Mouse (Mus musculus) right cerebral cortex, postnatal 14 days (tissue): ENCODE results near the gene Amd1.
A peak's percentile ranks its signal among the peaks of the same experiment; 100 is the strongest.

Experiments
- DNase-seq: peaks from one replicate; pipeline ENCODE4 v3.0.0; 2022

The Amd1 gene

DNA sequence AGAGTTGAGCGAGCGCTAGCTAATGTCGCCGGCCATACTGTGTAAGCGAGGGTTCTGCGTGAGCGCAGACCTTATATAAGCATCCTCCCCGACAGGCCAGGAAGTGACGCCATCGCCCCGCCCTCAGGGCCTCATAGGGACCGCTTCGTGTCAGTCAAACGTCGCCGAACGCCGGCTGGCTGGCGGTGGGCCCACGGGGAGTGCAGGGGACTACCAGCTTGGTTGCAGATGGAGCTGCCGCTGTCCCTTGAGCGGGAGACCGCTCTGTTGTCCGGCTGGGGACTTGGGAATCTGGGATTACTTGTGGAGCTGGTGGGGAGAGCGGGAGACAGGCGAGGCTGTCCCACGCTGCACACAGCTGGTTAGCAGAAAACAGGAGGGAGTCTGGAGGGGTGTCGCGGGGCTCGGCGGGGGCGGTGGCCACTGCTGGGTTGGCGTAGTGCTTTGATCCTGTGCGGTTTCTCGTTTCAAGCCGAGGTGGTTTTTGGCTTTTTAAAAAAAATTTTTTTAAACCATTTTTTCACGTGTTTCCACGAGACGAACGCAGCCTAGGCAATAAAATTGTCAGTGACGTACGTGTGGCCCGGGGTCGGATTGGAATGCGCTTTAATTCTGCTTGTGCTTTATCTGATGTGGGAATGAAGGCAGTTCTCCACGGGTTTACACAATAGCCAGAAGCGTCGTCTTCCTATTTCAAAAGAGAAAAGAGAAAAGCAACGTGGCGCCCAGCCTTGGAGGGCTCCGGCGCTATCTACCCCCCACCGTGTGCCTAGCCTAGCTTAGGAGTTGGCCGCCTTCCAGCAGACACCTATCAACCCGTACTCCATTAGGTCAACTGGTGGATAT is at the start of gene Amd1:
Gene Amd1 (minus strand): TSS at position 47 of the 846 bp plus-strand sequence.
- DNase-seq = peak; percentile 100

DNA sequence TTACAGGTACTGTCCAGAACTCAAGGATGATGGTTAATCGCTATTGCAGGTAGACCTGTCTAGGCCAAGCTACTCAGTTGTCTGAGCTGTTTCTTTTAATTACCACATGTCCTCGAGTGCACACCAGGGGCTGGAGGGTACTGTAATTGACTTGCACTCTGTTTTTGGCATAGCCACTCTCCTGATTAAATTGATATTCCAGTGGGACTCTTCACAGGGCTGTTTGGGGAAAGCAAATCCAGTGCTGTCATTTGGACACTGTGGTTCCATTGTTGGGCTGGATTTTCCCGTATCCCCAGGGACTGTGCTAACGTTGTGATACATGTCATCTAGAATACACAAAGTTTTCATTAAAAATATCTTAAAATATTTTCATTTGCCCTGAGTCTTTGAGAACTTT is 49.2 kb upstream of the Amd1 start:
- no peak for DNase-seq

DNA sequence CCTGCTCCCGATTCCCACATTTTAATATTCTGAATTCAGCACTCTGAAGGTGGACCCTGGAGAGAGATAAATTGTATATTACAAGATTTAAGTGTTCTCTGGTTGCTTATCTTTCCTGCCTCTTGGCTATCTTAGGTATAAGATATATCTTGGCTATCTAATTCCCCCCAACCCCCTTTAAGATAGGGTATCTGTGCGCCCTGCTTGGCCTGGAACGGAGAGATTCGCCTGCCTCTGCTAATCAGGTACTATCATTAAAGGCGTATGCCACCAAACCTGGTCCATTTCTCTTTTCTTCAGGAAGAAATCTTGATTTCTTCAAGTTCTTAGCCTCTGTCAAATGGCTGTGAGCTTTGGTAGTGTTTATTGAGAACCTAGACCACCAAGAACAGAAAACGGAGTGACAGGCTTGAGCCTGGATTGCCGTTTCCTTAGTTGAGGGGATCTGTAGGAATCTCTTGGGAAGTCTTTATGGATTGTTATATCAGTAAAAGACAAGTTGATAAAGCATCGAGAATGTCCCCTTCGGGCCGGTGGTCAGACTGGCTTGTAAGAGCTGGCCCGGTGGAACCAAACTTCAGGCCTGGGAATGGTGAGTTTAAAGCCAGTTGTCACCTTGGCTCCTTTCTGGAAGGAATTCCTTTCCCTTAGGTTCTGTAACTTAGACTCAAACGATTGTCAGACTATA is 48.4 kb upstream of the Amd1 start:
- DNase-seq = no peak

DNA sequence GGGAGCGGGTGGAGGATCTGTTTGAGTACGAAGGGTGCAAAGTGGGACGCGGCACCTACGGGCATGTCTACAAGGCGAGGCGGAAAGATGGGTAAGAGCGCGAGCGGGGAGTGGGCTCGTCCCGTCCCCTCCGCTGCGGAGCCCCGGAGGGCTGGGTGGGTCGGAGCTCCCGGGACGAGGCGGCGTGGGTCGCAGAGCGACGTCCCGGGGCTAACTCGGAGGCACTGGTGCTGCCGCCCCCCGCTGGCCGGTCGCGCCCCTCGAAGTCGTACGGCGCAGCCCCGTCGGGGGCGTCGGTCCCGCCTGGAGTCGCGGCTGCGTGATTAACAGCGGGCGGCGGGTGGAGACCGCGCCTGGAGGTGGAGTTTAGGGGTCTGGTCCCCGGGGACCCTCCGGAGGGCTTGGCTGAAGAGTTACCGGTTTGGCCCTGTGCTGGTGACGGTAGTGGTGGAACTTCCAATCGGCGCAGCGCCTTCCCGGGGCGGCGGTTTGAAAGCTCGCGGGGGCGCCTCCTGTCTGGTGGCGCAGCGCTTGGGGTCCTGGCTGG is 47.7 kb upstream of the Amd1 start:
- peak; percentile 65 for DNase-seq

DNA sequence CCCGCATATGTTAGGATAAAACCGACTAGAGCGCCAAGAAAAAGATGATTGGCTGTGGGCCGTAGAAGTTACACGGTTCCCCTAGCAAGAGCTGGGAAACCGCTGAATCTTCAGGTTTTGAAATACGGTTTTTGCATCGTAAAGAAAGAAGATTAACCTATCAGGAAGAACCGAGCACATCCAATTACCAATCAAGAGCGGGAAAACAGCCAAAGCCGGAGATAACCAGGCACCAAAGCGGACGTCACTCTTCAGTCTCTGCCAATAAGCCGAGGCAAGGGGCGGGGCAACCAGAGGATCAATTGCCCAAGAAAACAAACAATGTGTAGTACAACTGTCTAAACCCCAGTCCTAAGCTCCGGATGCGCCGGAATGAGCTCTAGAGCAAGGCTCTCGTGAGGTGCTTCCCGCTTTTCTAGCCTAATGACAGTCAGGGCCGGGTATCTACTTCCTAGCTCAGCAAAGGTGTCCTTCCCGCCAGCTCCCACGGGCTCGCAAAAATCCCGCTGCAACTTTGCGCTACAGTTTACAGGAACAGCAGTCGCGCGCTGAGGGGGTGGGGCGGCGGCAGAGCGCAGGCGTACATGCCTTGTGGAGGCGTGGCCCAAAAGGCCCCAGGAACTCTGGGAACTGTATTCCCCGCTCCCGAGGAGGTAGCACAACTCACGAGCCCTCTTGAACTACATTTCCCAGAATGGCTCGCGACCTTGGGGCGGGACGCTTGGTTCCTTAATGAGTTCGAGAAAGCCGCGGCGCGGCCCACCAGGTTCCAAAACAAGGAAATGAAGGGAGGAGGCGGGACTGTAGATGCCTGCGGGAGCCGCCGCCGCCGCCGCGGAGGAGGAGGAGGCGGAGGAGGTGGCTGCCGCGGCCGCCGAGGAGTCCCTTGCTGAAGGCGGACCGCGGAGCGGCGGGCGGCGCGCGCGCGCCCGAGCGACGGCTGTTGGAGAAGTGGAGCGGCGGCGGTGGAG is 46.9 kb upstream of the Amd1 start:
- peak; percentile 93 for DNase-seq

DNA sequence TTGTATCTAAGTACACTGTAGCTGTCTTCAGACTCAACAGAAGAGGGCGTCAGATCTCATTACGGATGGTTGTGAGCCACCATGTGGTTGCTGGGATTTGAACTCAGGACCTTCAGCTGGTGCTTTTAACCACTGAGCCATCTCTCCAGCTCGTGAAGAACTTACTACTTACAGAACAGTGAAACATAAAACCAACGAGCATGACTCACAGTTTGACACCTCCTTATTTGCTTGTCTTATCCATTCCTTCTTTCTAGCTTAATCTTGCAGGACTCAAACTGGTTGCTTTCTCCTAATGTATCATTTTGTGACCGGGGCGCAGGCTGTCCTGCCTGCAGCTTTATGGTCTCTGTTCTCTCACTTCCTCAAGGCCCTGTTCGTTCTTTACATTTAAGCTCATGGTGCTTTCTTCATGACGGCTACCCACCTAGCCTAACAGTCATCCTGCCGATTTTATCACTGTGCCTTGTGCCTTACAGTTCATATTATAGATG is 45.5 kb upstream of the Amd1 start:
- no peak for DNase-seq

DNA sequence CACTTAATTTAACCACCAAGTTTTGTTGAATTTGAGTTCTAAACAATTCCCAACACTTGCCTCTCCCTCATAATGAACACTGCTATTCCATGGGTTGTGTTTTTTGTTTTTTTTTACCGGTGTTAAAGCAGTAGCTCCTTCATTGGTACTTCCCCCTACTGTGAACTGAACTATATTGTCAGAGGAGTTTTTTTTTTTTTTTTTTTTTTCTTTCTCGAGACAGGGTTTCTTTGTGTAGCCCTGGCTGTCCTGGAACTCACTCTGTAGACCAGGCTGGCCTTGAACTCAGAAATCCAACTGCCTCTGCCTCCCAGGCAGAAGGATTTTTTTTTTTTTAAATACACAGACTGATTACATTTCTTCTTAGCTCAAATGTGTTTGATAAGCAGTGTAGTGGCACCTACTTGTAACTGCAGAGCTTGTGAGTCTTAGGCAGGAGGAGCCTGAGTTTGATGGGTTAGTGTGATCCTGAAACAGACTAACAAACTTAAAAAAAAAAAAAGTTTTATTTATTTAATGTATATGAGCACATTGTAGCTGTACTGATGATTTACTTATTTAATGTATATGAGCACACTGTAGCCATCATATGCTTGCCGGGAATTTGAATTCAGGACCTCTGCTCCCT is 44.9 kb upstream of the Amd1 start:
- DNase-seq = no peak

DNA sequence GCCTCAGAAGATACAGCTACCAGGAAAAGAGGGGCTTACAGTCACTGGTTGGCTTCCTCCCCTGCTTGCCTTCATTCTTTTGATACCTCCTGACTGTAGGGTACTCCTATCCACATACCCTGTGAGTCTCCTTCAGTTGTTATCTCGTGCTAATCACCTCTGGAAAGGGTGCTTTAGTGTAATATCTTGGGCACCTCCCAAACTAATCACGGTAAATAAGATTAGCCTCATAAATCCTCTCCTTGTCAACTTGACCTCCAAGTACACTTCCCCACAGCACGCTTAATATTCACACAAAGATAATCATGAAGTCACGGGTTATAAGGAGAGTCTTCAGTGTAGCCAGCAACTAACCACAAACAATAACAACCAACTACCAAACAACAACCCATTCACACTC is 40.0 kb upstream of the Amd1 start:
- no peak for DNase-seq

DNA sequence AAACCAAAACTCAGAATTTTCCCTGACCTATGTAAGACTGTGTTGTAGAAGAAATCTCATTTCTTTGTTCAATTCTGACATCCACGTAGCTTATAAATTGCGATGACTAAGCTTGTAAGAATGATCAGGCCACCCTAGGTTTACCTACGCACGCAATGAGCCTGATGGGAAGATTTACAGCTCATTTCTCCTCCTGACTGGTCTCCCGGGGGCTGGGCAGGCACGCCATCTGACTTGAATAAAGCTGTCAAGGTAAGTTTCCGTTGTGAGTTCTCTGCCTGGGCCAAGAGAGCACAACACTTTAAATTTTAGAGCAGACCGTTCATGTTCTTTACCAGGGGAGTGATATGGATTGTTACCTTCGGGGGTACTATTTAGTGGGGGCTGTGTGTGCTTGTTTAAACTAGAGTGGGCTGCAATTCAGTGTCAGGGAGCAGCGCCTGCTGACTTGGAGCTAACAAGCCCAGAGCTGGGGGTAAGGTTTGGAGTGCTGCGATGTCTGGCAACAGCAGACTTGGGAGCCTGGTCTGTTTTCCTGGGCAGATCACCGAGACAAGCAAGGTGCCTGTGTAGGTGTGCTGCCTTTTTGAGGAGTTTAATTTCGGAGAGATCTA is 37.5 kb upstream of the Amd1 start, which contains the start of gene Cdk19:
Gene Cdk19 (plus strand): TSS at position 214 of the 614 bp plus-strand sequence.
- no peak for DNase-seq

DNA sequence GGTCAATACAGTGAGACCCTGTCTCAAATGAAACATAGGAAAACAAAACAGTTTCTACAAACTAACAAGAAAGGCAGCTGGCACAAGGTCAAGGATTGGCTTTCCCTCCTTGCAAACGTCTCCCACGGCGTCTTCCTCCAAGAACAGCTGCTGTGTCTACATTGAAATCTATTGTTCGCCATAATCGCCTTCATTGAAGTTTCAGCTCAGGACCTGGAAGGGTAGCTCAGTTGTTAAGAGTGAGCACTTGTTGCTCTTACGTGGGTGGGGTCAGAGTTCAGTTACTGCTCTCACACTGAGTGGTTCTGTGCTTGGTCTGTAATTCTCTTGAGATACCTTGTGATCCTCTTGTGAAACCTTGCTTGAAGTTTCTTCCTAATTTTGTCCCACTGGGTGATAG is 30.9 kb upstream of the Amd1 start:
- no peak for DNase-seq

DNA sequence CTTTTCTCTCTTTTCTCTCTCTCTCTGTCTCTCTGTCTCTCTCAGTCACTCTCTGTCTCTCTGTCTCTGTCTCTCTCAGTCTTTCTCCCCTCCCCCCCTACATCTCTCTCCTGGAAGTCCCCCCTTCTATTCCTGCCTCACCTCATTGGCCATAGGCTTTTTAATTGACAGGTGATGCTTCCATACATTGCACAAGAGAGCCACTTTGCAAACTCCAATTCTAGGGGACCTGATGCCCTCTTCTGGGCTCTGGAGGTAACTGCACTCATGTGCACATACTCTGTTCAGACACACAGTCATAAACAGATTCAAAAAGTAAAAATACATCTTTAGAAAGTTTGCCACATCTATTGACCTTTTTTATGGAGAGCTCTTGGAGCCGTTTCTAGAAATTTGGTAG is 28.3 kb upstream of the Amd1 start:
- DNase-seq = no peak

DNA sequence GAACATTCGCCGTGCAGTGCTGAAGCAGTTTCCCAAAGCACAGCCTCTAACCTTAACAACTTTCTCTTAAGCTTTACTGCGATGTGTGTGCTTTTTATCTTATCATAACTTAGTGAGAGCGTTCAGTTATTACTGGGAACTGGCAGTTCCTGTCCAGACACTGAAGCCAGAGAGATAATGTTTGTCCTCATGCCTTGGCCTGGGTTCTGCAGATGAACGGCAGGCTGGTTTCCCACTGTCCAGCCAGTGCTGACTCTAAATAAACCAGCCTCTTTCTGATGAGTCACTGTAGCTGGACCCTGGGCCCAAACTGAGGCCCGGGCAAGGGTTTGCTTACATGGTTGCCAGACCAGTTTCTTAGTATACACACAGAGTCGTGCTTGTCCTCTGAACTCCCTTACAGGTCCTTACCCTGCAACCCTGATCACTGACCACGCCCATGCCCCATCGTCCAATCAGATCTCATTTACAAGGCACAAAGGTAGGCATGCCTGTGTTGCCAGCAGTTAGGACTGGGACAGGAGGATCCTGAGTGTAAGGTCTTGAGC is 26.1 kb upstream of the Amd1 start:
- DNase-seq = no peak

DNA sequence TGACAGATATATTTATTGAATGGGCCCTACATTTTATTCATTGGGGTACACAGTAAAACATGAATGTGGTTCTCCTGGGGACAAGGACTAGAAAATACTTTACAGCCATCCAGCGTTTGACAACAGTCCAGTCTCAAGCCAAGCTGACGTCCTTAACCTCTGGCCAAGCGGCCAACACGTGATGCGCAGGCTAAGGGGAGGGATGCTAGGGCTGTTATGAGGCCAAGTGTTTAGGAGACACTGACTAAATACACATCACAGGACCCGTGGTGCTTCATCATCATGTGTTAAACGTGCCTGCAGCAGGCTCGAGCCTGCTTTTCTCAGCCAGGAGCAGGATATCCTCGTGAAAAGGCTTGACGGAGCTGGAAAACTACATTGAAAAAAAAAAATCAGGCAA is 18.3 kb upstream of the Amd1 start:
- DNase-seq = no peak

DNA sequence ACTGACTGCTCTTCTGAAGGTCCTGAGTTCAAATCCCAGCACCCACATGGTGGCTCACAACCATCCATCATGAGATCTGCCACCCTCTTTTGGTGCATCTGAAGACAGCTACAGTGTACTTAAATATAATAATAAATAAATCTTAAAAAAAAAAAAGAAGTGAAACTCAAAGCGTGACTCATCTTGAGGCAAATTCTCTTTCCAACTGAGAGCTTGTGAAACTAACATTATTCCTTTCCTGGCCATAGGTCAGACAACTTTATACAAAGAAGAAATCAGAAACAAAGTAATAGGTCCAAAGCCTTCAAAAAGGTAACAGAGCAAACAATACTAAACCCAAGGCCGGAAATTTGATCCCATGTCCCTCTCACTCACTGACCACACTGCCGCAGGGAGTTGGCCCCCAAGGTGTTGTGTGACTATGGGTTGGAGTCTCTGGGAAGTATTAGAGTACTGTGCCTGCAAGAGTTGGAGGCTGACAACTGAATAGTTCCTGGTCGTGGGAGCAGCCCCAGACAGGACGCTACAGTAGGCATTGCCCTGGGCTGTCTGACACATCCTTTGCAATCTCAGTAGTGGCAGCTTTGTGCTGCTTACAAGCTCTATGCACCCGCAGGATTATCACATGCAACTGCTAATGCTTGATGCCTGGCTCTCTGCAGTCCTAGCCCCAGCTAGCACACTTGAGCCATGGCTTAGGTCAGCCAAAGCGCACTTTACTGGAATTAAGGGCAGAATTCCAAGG is 15.0 kb upstream of the Amd1 start:
- no peak for DNase-seq

DNA sequence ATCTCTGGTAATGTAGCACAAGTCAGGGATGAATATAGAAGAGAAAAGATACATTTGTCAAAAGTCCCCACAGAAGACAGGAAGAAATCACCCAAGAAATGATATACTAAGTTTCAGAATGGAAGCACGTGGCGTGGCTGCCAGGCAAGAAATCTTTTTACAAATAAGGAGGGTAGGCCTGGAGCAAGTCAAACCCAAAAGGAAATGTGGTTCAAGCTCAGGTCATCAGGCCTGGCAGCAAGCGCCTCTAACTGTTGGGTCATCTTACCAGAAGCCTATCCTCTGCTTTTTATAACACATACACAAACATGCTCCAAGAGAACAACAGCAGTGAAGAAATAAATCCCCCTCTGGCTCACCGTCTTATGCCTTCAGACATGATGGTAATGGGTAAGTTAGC is 10.8 kb upstream of the Amd1 start:
- DNase-seq = no peak

DNA sequence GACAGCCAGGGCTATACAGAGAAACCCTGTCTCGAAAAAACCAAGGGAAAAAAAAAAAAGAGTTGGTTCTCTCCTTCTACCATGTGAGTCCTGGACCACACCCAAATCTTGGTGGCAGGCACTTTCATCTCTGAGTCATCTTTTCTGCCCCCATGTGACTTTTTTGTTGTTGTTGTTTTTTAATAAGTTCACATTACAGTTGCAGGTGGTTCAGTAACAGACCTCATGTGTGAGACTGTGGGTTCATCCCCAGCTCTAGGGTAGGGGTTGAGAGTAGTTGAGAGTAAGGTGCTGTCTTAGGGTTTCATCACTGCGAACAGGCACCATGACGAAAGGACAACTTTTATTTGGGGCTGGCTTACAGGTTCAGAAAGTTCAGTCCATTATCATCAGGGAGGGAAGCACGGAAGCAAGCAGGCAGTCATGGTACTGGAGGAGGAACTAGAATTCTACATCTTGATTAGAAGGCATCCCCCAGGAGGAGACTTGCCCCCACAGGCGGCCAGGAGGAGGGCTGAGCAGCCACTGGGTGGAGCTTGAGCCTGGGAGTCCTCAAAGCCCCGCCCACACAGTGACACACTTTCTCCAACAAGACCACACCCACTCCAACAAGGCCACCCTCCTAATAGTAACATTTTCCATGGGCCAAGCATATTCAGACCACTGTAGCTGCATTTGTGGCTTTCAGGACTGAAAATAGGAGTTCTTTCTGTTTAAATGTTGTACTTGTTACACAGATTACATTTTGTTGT is 8.1 kb upstream of the Amd1 start:
- no peak for DNase-seq

DNA sequence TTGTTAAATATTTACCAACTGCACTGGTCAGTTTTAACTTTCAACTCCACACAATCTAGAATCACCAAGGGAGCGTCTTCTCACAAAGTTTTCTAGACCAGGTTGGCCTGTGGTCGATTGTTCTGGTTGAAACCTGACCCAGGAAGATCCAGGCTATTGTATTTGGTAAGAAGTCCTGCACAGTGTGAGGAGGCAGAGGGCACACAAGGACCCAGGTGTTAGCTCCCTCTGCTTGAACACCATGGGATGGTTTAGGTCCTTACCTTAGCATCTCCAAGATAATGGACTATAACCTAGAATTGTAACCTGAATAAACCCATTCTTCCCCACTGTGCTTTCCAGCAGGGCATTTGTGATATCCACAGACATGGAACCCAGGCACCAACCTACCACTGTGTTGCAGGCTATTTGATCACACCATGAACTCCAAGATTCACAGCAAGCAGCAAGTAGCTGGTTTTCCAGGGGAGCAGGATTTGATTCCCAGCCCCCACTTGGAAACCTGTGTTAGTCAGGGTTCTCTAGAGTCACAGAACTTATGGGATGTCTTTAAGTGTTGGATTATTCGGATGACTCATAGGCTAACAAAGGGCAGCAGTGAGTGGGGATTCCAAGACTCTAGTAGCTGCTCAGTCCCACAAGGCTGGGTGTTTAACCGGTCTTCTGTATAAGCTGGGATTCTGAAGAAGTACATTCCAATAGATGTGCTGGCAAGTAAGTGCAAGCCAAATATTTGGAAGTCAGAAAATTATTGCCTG is 6.0 kb upstream of the Amd1 start:
- no peak for DNase-seq

DNA sequence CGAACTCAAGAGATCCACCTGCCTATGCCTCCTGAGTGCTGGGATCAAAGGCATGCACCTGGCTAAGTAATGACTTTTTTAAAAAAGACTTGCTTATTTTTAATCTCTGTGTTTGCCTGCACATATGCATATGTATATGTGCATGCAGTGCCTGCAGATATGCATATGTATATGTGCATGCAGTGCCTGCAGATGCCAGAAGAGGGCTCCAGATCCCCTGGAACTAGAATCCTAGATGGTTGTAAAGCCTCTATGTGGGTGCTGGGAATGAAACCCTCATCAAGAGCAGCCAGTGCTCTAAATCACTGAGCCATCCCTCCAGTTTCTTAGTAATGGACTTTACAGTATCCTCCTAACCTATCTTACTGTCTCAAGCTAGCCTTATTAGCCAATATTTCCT is 4.0 kb upstream of the Amd1 start:
- DNase-seq = no peak
